Mouse (Mus musculus): Measurements from ENCODE around the gene Tnrc6b. TPM values are rescaled to one million over a fixed set of nuclear protein-coding genes. Genes with fewer than 3 reads are reported as not detected.
A peak's percentile ranks its signal among the peaks of the same experiment; 100 is the strongest.

The Tnrc6b gene
- polyA plus RNA-seq, 1 experiment from 2014 or later, result 10.0 TPM

- WGBS, result 0% methylated on average over 1 of the region's 1 CpGs
- no peak overlapping the region for H3K4me2 ChIP-seq (ENCODE audit: low read length)
- ATAC-seq (peak; percentile 57), DNase-seq (ENCODE audit: low spot score) (peak; percentile 67)
- no peaks in the 10 kb centered on the region for H3K36me3 ChIP-seq (ENCODE audit: control insufficient read depth, insufficient read depth, low read length)
- no peak overlapping the region for H3K4me3 ChIP-seq (ENCODE audit: low read depth, low read length)
- no peaks in the 10 kb centered on the region for H3K27me3 ChIP-seq (replicated peaks; ENCODE audit: control insufficient read depth, insufficient read depth, low read length)
- peaks cover 12% of the 10 kb centered on the region for H3K4me1 ChIP-seq (ENCODE audit: control insufficient read depth, insufficient read depth, low read length)
- H3K9me3 ChIP-seq (replicated peaks; ENCODE audit: control insufficient read depth, low read length), result no peaks in the 10 kb centered on the region
- no peak overlapping the region for H3K27ac ChIP-seq (ENCODE audit: low read depth, low read length)
- no peak overlapping the region for H3K9ac ChIP-seq (ENCODE audit: low read length)
Measured at GRCm38 (mm10) chr15:80822276-80822675, 111.2 kb downstream of the Tnrc6b start.

GRCm38 (mm10) chr15:80831170-80831569 lies 120.1 kb downstream of the Tnrc6b start:
- H3K27me3 ChIP-seq (replicated peaks; ENCODE audit: control insufficient read depth, insufficient read depth, low read length), result no peaks in the 10 kb centered on the region
- no peak for ATAC-seq
- H3K9ac ChIP-seq (ENCODE audit: low read length), result no peak overlapping the region
- H3K36me3 ChIP-seq (ENCODE audit: control insufficient read depth, insufficient read depth, low read length), result no peaks in the 10 kb centered on the region
- no peak overlapping the region for H3K4me2 ChIP-seq (ENCODE audit: low read length)
- no peak overlapping the region for H3K27ac ChIP-seq (ENCODE audit: low read depth, low read length)
- DNase-seq (ENCODE audit: low spot score), result no peak
- WGBS, result 92% methylated on average over 3 of the region's 3 CpGs
- no peak overlapping the region for H3K4me3 ChIP-seq (ENCODE audit: low read depth, low read length)
- no peaks in the 10 kb centered on the region for H3K4me1 ChIP-seq (ENCODE audit: control insufficient read depth, insufficient read depth, low read length)
- no peaks in the 10 kb centered on the region for H3K9me3 ChIP-seq (replicated peaks; ENCODE audit: control insufficient read depth, low read length)

GRCm38 (mm10) chr15:80832808-80833207 lies 121.7 kb downstream of the Tnrc6b start:
- Histone ChIP-seq H3K27ac (ENCODE audit: low read depth, low read length) (no peak overlapping the region), H3K36me3 (ENCODE audit: control insufficient read depth, insufficient read depth, low read length) (no peaks in the 10 kb centered on the region), H3K9me3 (replicated peaks; ENCODE audit: control insufficient read depth, low read length) (no peaks in the 10 kb centered on the region), H3K4me1 (ENCODE audit: control insufficient read depth, insufficient read depth, low read length) (no peaks in the 10 kb centered on the region; the same call in 1 of the 2 replicates), H3K4me3 (ENCODE audit: low read depth, low read length) (no peak overlapping the region), H3K9ac (ENCODE audit: low read length) (no peak overlapping the region), H3K4me2 (ENCODE audit: low read length) (no peak overlapping the region), H3K27me3 (replicated peaks; ENCODE audit: control insufficient read depth, insufficient read depth, low read length) (no peaks in the 10 kb centered on the region)
- DNase-seq (ENCODE audit: low spot score), result no peak
- WGBS, result 78% methylated on average over 3 of the region's 3 CpGs
- no peak for ATAC-seq

GRCm38 (mm10) chr15:80836246-80836645 lies 125.1 kb downstream of the Tnrc6b start:
- Histone ChIP-seq H3K4me2 (ENCODE audit: low read length) (no peak overlapping the region), H3K4me1 (ENCODE audit: control insufficient read depth, insufficient read depth, low read length) (peaks cover 11% of the 10 kb centered on the region), H3K4me3 (ENCODE audit: low read depth, low read length) (no peak overlapping the region), H3K9ac (ENCODE audit: low read length) (no peak overlapping the region), H3K36me3 (ENCODE audit: control insufficient read depth, insufficient read depth, low read length) (no peaks in the 10 kb centered on the region), H3K27me3 (replicated peaks; ENCODE audit: control insufficient read depth, insufficient read depth, low read length) (no peaks in the 10 kb centered on the region), H3K9me3 (replicated peaks; ENCODE audit: control insufficient read depth, low read length) (no peaks in the 10 kb centered on the region), H3K27ac (ENCODE audit: low read depth, low read length) (no peak overlapping the region)
- 79% methylated on average over 3 of the region's 3 CpGs for WGBS
- ATAC-seq (no peak), DNase-seq (ENCODE audit: low spot score) (no peak)

- no peak for ATAC-seq
- peaks cover 11% of the 10 kb centered on the region for H3K4me1 ChIP-seq (ENCODE audit: control insufficient read depth, insufficient read depth, low read length)
- WGBS, result 43% methylated on average over 4 of the region's 4 CpGs
Measured at GRCm38 (mm10) chr15:80838836-80839235, 127.7 kb downstream of the Tnrc6b start.

GRCm38 (mm10) chr15:80839653-80840420 lies 128.7 kb downstream of the Tnrc6b start:
- H3K27ac ChIP-seq (ENCODE audit: low read depth, low read length), result no peak overlapping the region
- no peaks in the 10 kb centered on the region for H3K27me3 ChIP-seq (replicated peaks; ENCODE audit: control insufficient read depth, insufficient read depth, low read length)
- H3K9ac ChIP-seq (ENCODE audit: low read length), result no peak overlapping the region
- WGBS, result 65% methylated on average over 9 of the region's 9 CpGs
- ATAC-seq (no peak), DNase-seq (ENCODE audit: low spot score) (no peak)
- no peaks in the 10 kb centered on the region for H3K36me3 ChIP-seq (ENCODE audit: control insufficient read depth, insufficient read depth, low read length)
- no peak overlapping the region for H3K4me2 ChIP-seq (ENCODE audit: low read length)
- peaks cover 11% of the 10 kb centered on the region for H3K4me1 ChIP-seq (ENCODE audit: control insufficient read depth, insufficient read depth, low read length)
- no peak overlapping the region for H3K4me3 ChIP-seq (ENCODE audit: low read depth, low read length)
- no peaks in the 10 kb centered on the region for H3K9me3 ChIP-seq (replicated peaks; ENCODE audit: control insufficient read depth, low read length)

More at GRCm38 (mm10) chr15:80838836-80839235, 127.7 kb downstream of the Tnrc6b start:
- Histone ChIP-seq H3K9me3 (replicated peaks; ENCODE audit: control insufficient read depth, low read length) (no peaks in the 10 kb centered on the region), H3K9ac (ENCODE audit: low read length) (no peak overlapping the region), H3K27me3 (replicated peaks; ENCODE audit: control insufficient read depth, insufficient read depth, low read length) (no peaks in the 10 kb centered on the region), H3K27ac (ENCODE audit: low read depth, low read length) (no peak overlapping the region), H3K4me3 (ENCODE audit: low read depth, low read length) (no peak overlapping the region), H3K36me3 (ENCODE audit: control insufficient read depth, insufficient read depth, low read length) (no peaks in the 10 kb centered on the region), H3K4me2 (ENCODE audit: low read length) (no peak overlapping the region)
- DNase-seq (ENCODE audit: low spot score), result no peak

- WGBS, result 93% methylated on average over 1 of the region's 1 CpGs
- Histone ChIP-seq H3K9me3 (replicated peaks; ENCODE audit: control insufficient read depth, low read length) (no peaks in the 10 kb centered on the region), H3K9ac (ENCODE audit: low read length) (no peak overlapping the region), H3K4me1 (ENCODE audit: control insufficient read depth, insufficient read depth, low read length) (0 out of 2 replicates have a peak, but pooled peaks cover 9% of the 10 kb centered on the region), H3K27ac (ENCODE audit: low read depth, low read length) (no peak overlapping the region), H3K36me3 (ENCODE audit: control insufficient read depth, insufficient read depth, low read length) (no peaks in the 10 kb centered on the region), H3K27me3 (replicated peaks; ENCODE audit: control insufficient read depth, insufficient read depth, low read length) (no peaks in the 10 kb centered on the region), H3K4me2 (ENCODE audit: low read length) (no peak overlapping the region), H3K4me3 (ENCODE audit: low read depth, low read length) (no peak overlapping the region)
- DNase-seq (ENCODE audit: low spot score), result no peak
- ATAC-seq, result no peak
Measured at GRCm38 (mm10) chr15:80844262-80844661, 133.1 kb downstream of the Tnrc6b start.

GRCm38 (mm10) chr15:80844926-80845325 lies 133.8 kb downstream of the Tnrc6b start:
- DNase-seq (ENCODE audit: low spot score) (no peak), ATAC-seq (no peak)
- H3K4me1 ChIP-seq (ENCODE audit: control insufficient read depth, insufficient read depth, low read length), result 0 out of 2 replicates have a peak, but pooled peaks cover 6% of the 10 kb centered on the region
- no peak overlapping the region for H3K27ac ChIP-seq (ENCODE audit: low read depth, low read length)
- H3K9ac ChIP-seq (ENCODE audit: low read length), result no peak overlapping the region
- no peak overlapping the region for H3K4me2 ChIP-seq (ENCODE audit: low read length)
- no peaks in the 10 kb centered on the region for H3K36me3 ChIP-seq (ENCODE audit: control insufficient read depth, insufficient read depth, low read length)
- H3K27me3 ChIP-seq (replicated peaks; ENCODE audit: control insufficient read depth, insufficient read depth, low read length), result no peaks in the 10 kb centered on the region
- no peaks in the 10 kb centered on the region for H3K9me3 ChIP-seq (replicated peaks; ENCODE audit: control insufficient read depth, low read length)
- WGBS, result 93% methylated on average over 2 of the region's 2 CpGs
- H3K4me3 ChIP-seq (ENCODE audit: low read depth, low read length), result no peak overlapping the region

GRCm38 (mm10) chr15:80850004-80850403 lies 138.9 kb downstream of the Tnrc6b start:
- Histone ChIP-seq H3K27ac (ENCODE audit: low read depth, low read length) (peak overlapping the region; percentile 49; the same call in 1 of the 2 replicates), H3K4me3 (ENCODE audit: low read depth, low read length) (no peak overlapping the region), H3K27me3 (replicated peaks; ENCODE audit: control insufficient read depth, insufficient read depth, low read length) (no peaks in the 10 kb centered on the region), H3K9ac (ENCODE audit: low read length) (no peak overlapping the region), H3K4me1 (ENCODE audit: control insufficient read depth, insufficient read depth, low read length) (0 out of 2 replicates have a peak, but pooled peaks cover 6% of the 10 kb centered on the region), H3K4me2 (ENCODE audit: low read length) (no peak overlapping the region), H3K36me3 (ENCODE audit: control insufficient read depth, insufficient read depth, low read length) (no peaks in the 10 kb centered on the region), H3K9me3 (replicated peaks; ENCODE audit: control insufficient read depth, low read length) (no peaks in the 10 kb centered on the region)
- 54% methylated on average over 8 of the region's 8 CpGs for WGBS
- no peak for DNase-seq (ENCODE audit: low spot score)
- no peak for ATAC-seq

All from forebrain, embryonic 14.5 days (tissue).